Mouse (Mus musculus): ENCODE results near the gene Htt.

GRCm38 (mm10) chr5:34922531-34922930, 161.0 kb downstream of the Htt start:
- TF ChIP-seq GATA1 (IDR thresholded peaks at IDR 0.05; ENCODE audit: borderline replicate concordance, low read length): no peak
- no peak for TF ChIP-seq FLI1 (IDR thresholded peaks at IDR 0.05; ENCODE audit: low read length)

Measured in megakaryocyte, embryonic 14.5 days (primary cell).